Mouse (Mus musculus) G1E-ER4 (cell line): ENCODE measurements around the gene Fgf11. TPM values are rescaled to one million over a fixed set of nuclear protein-coding genes. Genes with fewer than 3 reads are reported as not detected.

Experiments
- GATA1 ChIP-seq: IDR thresholded peaks from one replicate; pipeline ENCODE4 v1.8.0; 2012; ENCODE audit warnings: low read length, inconsistent platforms
- polyA plus RNA-seq: library from polyadenylated mRNA; stranded (reverse); fragments of >175 nt; gene quantifications from 2 replicates; pipeline ENCODE4 v1.2.3, GENCODE M21; 2012

Gene Fgf11
- polyA plus RNA-seq: 0.39 and 0.53 TPM in 2 replicates

DNA sequence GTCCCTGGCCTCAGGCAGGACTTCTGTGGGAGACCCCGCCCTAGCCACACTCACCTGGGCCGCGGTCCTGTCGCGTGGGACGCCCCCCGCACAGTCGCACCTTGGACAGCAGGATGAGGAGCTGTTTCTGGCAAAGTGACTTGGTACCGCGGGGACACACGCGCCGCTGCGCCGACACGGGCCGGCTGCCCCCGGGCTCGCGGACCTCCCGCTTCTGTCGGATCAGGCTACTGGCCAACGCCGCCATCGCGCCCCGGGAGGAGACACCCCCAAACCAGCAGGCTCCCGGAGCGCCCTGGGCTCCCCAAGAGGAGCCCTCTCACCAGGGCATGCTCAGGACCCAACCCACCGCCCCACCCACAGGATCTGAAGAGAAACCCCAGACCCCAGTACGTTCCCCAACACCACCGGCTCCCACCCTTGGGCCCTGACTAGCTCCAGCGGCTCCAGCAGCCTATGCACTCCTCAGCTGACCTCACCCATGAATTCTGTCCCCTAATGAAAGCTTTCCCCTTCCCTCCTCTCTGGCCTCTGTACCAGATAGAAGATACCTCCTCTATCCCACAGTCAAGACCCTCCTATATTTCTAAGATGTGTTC lies at the start of gene Fgf11:
TSS of gene Fgf11 (minus strand) at position 479 of the 599 bp plus-strand sequence.
- no peak for TF ChIP-seq GATA1

DNA sequence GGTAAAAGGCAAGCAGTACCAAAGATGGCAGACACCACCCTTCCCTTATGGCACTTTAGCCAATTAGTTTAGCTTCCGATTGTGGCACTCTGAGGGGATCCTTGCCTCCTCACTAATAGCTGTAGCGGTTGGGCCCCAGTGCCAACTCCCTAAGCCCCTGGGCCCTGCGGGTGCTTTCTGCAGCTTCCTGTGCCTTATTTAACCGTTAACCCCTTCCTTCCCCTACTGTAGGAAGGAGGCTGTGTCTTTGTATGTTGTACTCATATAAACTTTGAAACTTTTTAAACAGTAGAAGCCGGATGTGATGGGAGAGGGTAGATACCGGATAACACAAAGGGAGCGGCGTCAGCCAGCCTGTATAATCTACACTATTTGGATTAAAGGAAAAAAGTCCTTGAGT lies 49.1 kb upstream of the Fgf11 start:
- no peak for TF ChIP-seq GATA1

DNA sequence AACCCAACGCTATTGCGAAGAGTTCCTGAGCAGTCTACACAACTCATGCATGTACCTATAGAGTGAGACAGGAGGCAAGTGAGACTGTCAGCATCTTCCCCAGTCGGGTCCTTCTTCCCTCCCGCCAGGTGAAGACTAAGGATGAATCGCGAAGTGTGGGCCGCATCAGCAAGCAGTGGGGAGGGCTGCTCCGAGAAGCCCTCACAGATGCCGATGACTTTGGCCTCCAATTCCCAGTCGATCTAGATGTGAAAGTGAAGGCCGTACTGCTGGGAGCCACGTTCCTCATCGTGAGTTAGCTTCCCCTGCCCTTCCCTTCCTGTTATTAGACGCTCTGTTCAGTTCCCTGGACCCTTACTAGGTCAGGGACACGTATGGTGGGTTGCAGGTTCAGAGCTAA lies 48.2 kb upstream of the Fgf11 start:
- no peak for TF ChIP-seq GATA1

DNA sequence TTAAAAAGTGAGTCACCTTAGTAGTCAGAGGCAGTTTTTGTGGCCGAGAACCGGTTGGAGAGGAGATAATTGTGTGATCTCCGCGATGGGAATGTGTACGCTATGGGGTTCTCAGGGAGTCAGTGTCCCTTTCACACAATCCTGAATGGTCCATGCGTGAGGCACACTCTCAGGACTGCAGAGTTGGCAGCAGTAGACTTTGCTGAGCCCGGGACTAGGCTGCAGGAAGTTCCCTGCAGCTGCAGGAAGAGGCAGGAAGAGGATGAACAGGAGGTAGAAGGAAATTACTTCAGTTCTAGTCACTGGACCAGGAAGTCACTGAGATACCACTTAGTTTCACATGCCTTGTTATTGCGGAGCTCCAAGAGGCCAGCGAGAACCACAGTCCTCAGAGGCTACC lies 47.5 kb upstream of the Fgf11 start:
- TF ChIP-seq GATA1: no peak

DNA sequence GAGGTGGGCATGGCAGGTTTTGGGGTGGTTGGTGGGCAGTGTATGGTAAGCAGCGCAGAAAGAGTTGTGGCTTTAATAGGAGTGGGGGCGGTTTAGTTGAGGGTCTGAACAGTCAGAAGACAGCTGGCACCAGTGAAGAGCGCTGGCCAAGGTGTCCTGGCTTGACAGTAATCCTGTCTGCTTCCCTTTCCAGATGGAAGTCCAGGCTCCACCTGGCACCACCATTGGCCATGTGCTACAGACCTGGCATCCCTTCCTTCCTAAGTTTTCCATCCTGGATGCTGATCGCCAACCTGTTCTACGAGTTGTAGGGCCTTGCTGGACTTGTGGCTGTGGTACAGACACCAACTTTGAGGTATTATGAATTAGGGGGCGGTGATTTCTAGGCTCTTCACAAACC lies 46.4 kb upstream of the Fgf11 start:
- no peak for TF ChIP-seq GATA1

DNA sequence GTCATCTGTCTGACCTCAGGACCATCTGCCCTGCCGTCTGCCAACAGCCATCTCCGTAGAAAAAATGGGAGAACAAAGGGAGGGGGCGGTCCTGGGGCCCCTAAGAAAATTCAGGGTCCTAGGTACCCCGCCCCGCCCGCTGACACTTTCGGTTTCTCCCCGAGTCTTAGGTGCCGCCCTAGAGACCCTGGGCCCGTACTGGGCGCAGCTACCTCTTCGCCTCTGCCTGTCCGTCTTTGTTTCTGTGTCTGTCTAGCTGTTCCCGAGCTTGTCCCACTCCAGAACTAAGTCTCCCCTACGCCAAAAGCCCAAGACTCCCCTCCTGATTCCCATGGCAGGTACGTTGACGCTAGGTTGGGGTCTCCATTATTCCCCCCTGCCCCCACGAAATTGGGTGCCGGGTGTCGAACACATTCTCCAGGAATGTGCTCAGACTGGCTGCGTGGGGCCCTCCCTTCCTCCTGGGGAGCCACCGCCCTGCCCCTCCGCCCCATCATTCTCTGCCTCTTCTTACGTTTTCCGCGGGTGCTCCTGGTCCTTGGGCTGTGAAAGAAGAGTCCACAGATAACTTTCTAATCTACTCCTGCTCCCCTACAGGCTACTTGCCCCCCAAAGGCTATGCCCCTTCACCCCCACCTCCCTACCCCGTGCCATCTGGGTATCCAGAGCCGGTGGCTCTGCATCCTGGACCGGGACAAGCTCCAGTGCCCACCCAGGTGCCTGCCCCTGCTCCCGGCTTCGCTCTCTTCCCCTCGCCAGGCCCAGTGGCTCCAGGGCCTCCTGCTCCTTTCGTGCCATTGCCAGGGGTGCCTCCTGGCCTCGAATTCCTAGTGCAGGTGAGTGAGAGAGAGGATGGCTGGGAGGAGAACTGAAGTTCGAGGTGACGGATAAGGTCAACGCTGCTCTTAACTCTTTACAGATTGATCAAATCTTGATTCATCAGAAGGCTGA lies 45.4 kb upstream of the Fgf11 start:
- TF ChIP-seq GATA1: no peak

DNA sequence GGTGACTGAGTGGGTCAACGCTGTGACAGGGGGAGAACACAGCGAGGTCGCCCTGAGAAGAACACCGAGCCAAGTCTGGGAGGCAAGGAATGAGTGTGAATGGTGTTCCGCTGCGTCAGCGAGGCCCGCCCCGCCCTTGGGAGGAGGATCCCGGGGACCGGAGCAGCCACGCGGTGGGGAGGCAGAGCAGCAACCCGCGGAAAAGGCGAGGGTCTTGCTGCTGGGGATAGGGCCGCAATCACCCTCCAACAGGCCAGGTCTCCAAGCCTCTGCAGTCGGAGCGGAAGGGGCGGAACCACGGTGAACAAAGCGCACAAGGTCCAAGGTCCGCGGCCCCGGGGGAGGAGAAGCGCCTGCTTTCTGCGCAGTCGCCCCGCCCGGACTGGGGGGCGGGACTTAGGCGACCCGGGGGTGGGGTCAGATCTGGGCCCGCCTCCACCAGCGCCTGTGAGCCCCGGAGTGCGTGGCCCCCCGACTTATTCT lies 44.6 kb upstream of the Fgf11 start, which contains the start of gene Plscr3:
TSS of gene Plscr3 (plus strand) at position 179 of the 483 bp plus-strand sequence.
- no peak for TF ChIP-seq GATA1

DNA sequence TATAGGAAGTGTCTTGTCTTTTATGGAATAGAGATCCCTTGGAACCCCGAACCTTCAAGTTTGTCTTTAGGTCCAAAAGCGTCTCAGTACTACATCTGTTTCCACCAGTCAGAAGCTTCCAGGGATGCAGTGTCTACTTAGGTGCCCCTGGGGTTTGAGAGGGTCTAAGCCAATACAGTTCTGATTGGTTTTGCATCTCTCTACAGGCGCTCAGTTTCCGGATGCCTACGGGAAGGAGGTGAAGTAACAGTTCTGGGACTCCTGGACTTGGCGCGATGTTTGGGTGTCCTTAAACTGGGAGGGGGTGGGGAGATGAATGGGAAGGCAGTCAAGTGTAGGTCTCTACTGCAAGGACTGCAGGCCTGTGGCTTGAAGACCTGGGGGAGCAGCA lies 37.1 kb upstream of the Fgf11 start:
- no peak for TF ChIP-seq GATA1

DNA sequence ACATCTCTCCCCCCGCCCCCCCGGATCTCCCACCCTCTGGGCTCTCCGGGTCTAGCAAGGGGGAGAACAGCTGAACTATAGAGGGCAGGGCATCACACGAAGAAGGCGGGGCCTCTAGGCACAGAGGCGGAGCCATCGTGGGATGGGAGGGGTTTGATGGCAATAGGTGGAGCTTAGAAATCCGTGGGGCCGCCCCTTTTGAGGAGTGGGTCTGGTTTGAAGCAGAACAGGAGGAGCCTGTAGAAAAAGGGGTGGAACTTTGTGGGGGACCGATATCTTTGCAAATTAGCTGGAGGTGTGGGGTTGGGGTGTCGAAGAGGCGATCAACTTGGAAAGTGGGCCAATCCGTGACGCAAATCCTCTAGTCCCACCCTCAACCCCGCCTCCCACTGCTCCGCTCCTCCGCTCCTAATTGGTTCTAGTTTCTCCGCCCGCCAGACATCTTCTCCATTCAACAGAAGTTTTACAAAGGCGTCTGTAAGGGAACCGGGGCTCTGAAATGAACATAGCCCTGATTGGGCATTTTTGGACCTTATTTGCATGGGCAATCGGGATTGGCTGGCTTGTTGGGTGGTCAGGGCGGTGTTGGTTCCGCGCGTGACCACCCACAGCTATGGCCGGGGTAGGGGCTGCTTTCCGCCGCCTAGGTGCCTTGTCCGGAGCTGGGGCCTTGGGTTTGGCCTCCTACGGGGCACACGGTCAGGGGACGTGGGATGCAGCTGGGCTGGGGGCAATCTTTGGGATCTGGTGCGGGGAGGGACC lies 36.5 kb upstream of the Fgf11 start, which contains the start of gene Tmem256:
TSS of gene Tmem256 (plus strand) at position 563 of the 762 bp plus-strand sequence.
- TF ChIP-seq GATA1: no peak

DNA sequence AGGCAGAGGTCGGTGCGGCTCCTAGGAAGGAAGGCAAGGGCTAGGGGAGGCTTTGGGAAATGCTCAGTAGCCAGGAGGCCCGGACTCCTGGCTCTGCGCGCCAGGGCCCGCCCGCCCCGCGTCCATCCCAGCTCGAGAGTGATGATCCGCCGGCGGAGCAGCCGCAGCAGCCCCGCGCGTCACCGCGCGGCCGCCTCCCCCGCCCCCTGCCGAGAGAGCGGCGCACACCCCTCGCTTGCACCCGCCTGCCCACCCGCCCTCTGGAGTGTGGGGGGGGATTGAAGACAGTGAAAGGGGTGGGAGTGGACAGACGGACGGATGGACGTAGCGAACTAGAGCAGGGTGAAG lies 35.9 kb upstream of the Fgf11 start, which contains the start of gene Nlgn2:
TSS of gene Nlgn2 (minus strand) at position 181 of the 348 bp plus-strand sequence.
- no peak for TF ChIP-seq GATA1

DNA sequence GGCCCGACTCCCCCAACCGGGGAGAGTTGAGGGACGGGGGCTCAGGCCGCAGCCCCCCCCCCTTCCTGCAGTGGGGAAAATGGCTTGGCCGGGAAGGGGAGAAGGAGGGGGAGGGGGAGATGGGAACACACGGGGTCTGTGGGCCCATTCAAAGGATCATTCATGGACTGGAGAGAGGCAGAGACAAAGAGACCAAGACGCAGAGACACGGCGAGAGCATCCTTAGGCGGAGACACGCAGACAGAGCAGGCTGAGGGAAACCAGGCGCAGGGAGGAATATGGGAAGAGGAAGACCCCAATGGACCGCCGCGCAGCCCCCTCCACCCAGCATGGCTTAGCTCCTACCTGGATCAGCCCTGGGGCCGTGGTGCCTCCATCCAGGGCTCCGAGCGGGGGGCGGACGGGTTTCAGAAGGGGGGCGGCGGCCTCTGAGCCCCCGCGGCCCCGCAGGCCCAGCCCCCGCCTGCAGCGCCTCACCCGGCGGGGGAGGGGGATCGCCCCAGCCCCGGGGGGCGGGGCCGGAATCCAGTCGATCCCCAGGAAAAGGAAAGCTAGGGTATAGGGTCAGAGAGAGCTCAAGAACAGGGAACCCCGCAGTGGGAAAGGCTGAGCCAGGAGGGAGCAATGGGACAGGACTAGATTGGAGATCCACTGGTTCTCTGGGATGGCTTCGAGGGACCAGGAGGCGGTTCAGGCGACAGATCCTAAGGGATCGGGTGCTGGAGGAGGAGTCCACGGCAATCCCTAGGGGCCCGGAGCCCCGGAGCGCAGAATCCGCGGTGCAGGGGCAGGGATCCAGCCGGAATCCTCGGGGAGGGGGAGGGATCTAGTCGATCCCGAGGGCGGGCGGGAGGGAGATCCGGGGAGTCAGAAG lies 35.3 kb upstream of the Fgf11 start:
- TF ChIP-seq GATA1: no peak

DNA sequence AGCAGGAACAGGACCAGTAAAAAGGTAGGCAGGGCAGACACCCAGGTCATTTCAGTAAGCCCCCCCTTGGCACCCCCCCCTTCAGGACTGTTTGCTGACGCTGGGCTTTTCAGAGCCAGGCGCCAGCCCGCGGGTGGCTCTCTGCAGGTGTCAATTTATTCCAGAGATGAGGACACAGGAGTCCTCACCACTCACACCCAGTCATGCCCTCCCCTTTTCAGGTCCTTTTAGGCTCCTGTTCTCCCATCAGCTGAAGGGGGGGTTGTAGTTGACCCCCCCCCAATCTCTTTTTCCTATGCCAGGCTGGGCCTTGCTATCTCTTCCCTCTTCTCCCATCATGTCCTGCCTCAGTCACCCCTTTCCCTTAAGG lies 34.3 kb upstream of the Fgf11 start:
- no peak for TF ChIP-seq GATA1

DNA sequence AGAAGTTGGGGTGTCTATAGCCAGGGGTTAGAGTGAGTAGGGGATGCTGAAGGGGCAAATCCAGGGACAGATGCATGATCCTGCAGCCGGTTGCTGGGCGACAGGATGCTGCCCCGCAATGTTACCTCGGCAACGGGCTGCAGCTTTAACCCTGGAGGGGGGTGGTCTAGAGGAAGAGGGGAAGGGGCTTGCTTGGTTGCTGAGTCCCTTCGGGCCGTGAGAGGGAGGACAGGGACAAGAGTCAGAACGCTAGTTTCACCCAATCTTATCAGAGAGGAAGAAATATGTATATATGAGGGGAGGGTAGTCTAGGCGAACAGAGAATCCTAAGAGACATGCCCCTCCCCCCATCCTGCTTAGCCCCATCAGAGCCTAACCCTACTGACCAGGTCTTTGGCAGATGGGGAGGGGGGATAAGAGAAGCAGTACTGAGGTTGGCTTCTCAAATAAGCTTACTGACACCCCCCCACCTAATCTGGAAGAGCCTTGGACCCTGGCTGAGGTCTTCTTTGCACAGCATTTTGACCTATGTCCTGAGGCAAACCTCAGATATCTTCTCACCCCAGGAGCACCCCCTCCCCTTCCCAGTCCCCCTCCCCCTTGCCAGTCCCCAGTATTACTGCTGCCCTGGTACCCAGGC lies 33.8 kb upstream of the Fgf11 start:
- TF ChIP-seq GATA1: no peak

DNA sequence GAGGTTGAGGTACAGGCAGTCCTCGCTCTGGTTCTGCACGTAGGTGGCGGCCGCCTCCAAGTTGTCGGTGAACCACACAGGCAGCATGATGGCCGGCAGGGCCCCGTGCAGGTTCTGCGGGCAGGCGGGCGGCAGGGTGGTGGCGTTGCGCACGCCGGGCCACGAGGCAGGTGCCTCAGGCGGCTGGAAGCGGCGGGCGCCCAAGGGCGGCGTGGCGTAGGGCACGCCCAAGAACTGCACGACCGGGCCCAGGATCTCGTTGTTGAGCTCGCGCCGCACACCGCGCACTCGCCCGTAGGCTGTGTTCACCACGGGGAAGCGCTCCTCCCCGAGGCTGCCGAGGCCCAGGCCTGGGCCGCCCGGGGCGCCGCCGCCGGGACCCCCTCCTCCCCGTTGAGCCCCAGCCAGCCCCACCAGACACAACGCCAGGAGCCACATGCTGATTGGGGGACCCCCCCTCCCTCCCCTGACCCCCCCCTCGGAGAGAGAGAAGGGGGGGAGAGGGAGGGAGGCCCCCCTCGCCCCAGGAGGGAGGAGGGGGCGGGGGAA lies 32.4 kb upstream of the Fgf11 start:
- no peak for TF ChIP-seq GATA1

DNA sequence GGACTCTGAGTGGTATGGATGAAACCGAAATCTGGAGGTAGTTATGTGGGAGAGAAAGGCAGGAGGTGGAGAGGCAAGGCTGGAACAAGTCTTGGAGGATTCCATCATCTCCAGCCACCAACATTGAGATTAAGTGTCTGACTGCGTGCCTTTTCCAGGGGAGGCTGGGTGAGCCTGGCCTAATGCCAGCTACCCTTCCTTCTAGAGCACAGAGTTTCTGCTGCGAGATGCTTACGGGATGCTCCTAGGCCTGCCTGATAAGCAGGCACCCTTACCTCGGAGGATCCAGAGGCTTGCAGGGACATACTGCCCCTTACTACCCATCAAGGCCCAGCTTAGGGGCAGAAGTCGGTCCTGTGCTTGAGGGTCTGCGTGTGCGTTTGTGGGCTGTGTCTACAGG lies 31.9 kb upstream of the Fgf11 start:
- no peak for TF ChIP-seq GATA1
